9 mouse cellular contexts compared by ENCODE assay signal in genomic region chr16:28838016-28838415, GRCm38 (mm10).
DNase-seq lines count a peak whose midpoint lies in the region; ATAC-seq and TF ChIP-seq lines count a peak whose summit lies in the region.
"Had no signal": no experiment of that assay in that cellular context is flagged by ENCODE, and none has a peak within 500 bp of the region (broad histone marks: within the 10 kb centered on the region; RNA-seq: fewer than 3 reads in every experiment).

No protein-coding gene starts in this region.

- intact Hi-C loops in left cerebral cortex, postnatal 4 days (cut with DNase I): loop anchor here (5.0 kb wide), 1 partner anchor 246 kb away; no protein-coding TSS in a partner anchor

- no peaks in the 10 kb centered on the region for H3K27me3 ChIP-seq in liver, embryonic 12.5 days (replicated peaks)
- H3K27me3 ChIP-seq in hindbrain, postnatal 0 days (ENCODE audit: insufficient read depth, low read length): no peaks in the 10 kb centered on the region
- H3K27me3 ChIP-seq: lung, embryonic 15.5 days had no signal

- no peak overlapping the region for H3K4me2 ChIP-seq in liver, embryonic 12.5 days
- H3K4me2 ChIP-seq in hindbrain, postnatal 0 days (ENCODE audit: low read depth, low read length): no peak overlapping the region
- H3K4me2 ChIP-seq: lung, embryonic 15.5 days had no signal

- no peak overlapping the region for H3K27ac ChIP-seq in liver, embryonic 12.5 days
- no peak overlapping the region for H3K27ac ChIP-seq in hindbrain, postnatal 0 days
- H3K27ac ChIP-seq in olfactory bulb, adult 2 months (ENCODE audit: insufficient read depth, low read depth, low read length): no peak overlapping the region
- H3K27ac ChIP-seq: lung, embryonic 15.5 days had no signal

- no peaks in the 10 kb centered on the region for H3K9me3 ChIP-seq in liver, embryonic 12.5 days (replicated peaks)
- H3K9me3 ChIP-seq in hindbrain, postnatal 0 days (ENCODE audit: low read length): no peaks in the 10 kb centered on the region
- H3K9me3 ChIP-seq: lung, embryonic 15.5 days had no signal

- WGBS in liver, embryonic 12.5 days (ENCODE audit: insufficient replicate concordance): 13% methylated on average over 12 of the region's 12 CpGs
- 15% methylated on average over 12 of the region's 12 CpGs for WGBS in hindbrain, postnatal 0 days
- 12% methylated on average over 12 of the region's 12 CpGs for WGBS in olfactory bulb, adult 2 months

- H3K4me3 ChIP-seq in liver, embryonic 12.5 days: no peak overlapping the region
- no peak overlapping the region for H3K4me3 ChIP-seq in hindbrain, postnatal 0 days (ENCODE audit: low read length)
- no peak overlapping the region for H3K4me3 ChIP-seq in olfactory bulb, adult 2 months (ENCODE audit: insufficient read depth, low read depth, low read length)
- H3K4me3 ChIP-seq: lung, embryonic 15.5 days had no signal

- H3K4me1 ChIP-seq in liver, embryonic 12.5 days: no peaks in the 10 kb centered on the region
- H3K4me1 ChIP-seq in hindbrain, postnatal 0 days (ENCODE audit: insufficient read depth, low read length): peaks cover 10% of the 10 kb centered on the region; the same call in 1 of the 2 replicates
- peaks cover 7% of the 10 kb centered on the region for H3K4me1 ChIP-seq in olfactory bulb, adult 2 months (ENCODE audit: control insufficient read depth, insufficient read depth, low read length)

- H3K9ac ChIP-seq in liver, embryonic 12.5 days: no peak overlapping the region
- no peak overlapping the region for H3K9ac ChIP-seq in hindbrain, postnatal 0 days (replicated peaks; ENCODE audit: low read length)
- H3K9ac ChIP-seq: lung, embryonic 15.5 days had no signal

- no peak for ATAC-seq in liver, embryonic 12.5 days
- peak; percentile 62 for ATAC-seq in hindbrain, postnatal 0 days

- peak; percentile 30 for DNase-seq in liver
- DNase-seq in adipocyte (ENCODE audit: low spot score): peak; percentile 79
- DNase-seq in cerebellum, postnatal 36 days: peak; percentile 73 to 85
- DNase-seq in hindbrain, postnatal 0 days (ENCODE audit: low spot score): peak; percentile 87
- peak; percentile 64 for DNase-seq in left cerebral cortex, postnatal 4 days
- no peak for DNase-seq in spleen, postnatal 4 days (ENCODE audit: low spot score in 2 of 2)

- peak; percentile 91 for TF ChIP-seq CTCF in hindbrain, postnatal 0 days (IDR thresholded peaks at IDR 0.05; ENCODE audit: low read depth)
- 0 out of 2 replicates have a peak, but pooled peaks have one; percentile 20 for TF ChIP-seq CTCF in olfactory bulb, adult 2 months (IDR thresholded peaks at IDR 0.05; ENCODE audit: insufficient read depth, low read depth, low read length)

- no peaks in the 10 kb centered on the region for H3K36me3 ChIP-seq in liver, embryonic 12.5 days
- no peaks in the 10 kb centered on the region for H3K36me3 ChIP-seq in hindbrain, postnatal 0 days (ENCODE audit: insufficient read depth, low read length)
- H3K36me3 ChIP-seq: lung, embryonic 15.5 days had no signal

- no peak for TF ChIP-seq POLR2A in olfactory bulb, adult 2 months (IDR thresholded peaks at IDR 0.05; ENCODE audit: insufficient read depth, low read depth, low read length)

Comparison
In these comparisons a context has a peak if more than half of its experiments do, and no peak if none do; other contexts are left out.
1. DNase-seq: peak in liver (single experiment), adipocyte (single experiment), cerebellum, postnatal 36 days (2 of 2), hindbrain, postnatal 0 days (single experiment) and left cerebral cortex, postnatal 4 days (single experiment); none in spleen, postnatal 4 days (0 of 2).